Mouse (Mus musculus) lung, embryonic 16.5 days (tissue): ENCODE data around the gene Pof1b. TPM values are rescaled to one million over a fixed set of nuclear protein-coding genes. Genes with fewer than 3 reads are reported as not detected.
A peak's percentile ranks its signal among the peaks of the same experiment; 100 is the strongest.

Experiments used
- ATAC-seq: fragments of 200-750 bp; cut with Nextera tagmentation; 2 replicates; pipeline ENCODE4 v1.8.0; 2017; ENCODE audit warnings: low read depth, mild to moderate bottlenecking, moderate library complexity
- H3K27ac ChIP-seq: fragments of 300-500 bp; sonication (generic); 2 replicates; pipeline ENCODE4 v1.5.1; 2014; ENCODE audit warnings: mild to moderate bottlenecking, control low read depth, low read length
- H3K27me3 ChIP-seq: fragments of 300-500 bp; sonication (generic); 2 replicates; pipeline ENCODE4 v1.6.1; 2014; ENCODE audit warnings: low read depth, low read length, mixed read lengths; ENCODE audit not compliant: control insufficient read depth, insufficient read depth
- H3K36me3 ChIP-seq: fragments of 300-500 bp; sonication (generic); 2 replicates; pipeline ENCODE4 v1.6.1; 2014; ENCODE audit warnings: low read length; ENCODE audit not compliant: control insufficient read depth, insufficient read depth
- H3K4me1 ChIP-seq: fragments of 300-500 bp; sonication (generic); replicated peaks from 2 replicates; pipeline ENCODE4 v1.6.1; 2014; ENCODE audit warnings: low read length, mixed read lengths; ENCODE audit not compliant: control insufficient read depth, insufficient read depth
- H3K4me2 ChIP-seq: fragments of 300-500 bp; sonication (generic); 2 replicates; pipeline ENCODE4 v1.6.1; 2014; ENCODE audit warnings: low read depth, low read length, control low read depth
- H3K4me3 ChIP-seq: fragments of 300-500 bp; sonication (generic); 2 replicates; pipeline ENCODE4 v1.5.1; 2014; ENCODE audit warnings: mild to moderate bottlenecking, low read length, control low read depth
- H3K9ac ChIP-seq: fragments of 300-500 bp; sonication (generic); 2 replicates; pipeline ENCODE4 v1.6.1; 2014; ENCODE audit warnings: low read length, control low read depth
- H3K9me3 ChIP-seq: fragments of 300-500 bp; sonication (generic); 2 replicates; pipeline ENCODE4 v1.6.1; 2016; ENCODE audit warnings: low read length; ENCODE audit not compliant: control insufficient read depth
- WGBS: fragments of 180-500 bp; shearing (Covaris S2); extraction: QIAGEN DNeasy Blood & Tissue Kit; methylation state at CpG from one replicate; pipeline ENCODE4 v1.1.7; 2014; 5-methylcytosine and 5-hydroxymethylcytosine counted together
- polyA plus RNA-seq: library from polyadenylated mRNA; unstranded; fragments of >200 nt; fragmentation: Nextera tagmentation; extraction: Ambion mirVana; gene quantifications from 2 replicates; pipeline ENCODE4 v1.2.1, GENCODE M21; 2015

Pof1b gene
- 1.8 and 1.9 TPM in 2 replicates for polyA plus RNA-seq

- Histone ChIP-seq H3K4me3 (no peak within 1 kb of the TSS), H3K27me3 (no peaks in the 10 kb centered on the region), H3K9ac (no peak within 1 kb of the TSS), H3K4me1 (no peaks in the 10 kb centered on the region), H3K9me3 (no peaks in the 10 kb centered on the region), H3K36me3 (no peaks in the 10 kb centered on the region), H3K4me2 (no peak within 1 kb of the TSS), H3K27ac (no peak within 1 kb of the TSS)
- no peak for ATAC-seq
- WGBS: 71% methylated on average over 5 of the region's 5 CpGs
Measured at GRCm38 (mm10) chrX:112698508-112698907, at the start of gene Pof1b. Pof1b (minus strand) TSS chrX:112698651.

GRCm38 (mm10) chrX:112716587-112716986 is 18.1 kb upstream of the Pof1b start:
- Histone ChIP-seq H3K36me3 (no peaks in the 10 kb centered on the region), H3K4me3 (no peak overlapping the region), H3K9ac (no peak overlapping the region), H3K27ac (no peak overlapping the region), H3K9me3 (no peaks in the 10 kb centered on the region), H3K4me1 (no peaks in the 10 kb centered on the region), H3K27me3 (no peaks in the 10 kb centered on the region), H3K4me2 (no peak overlapping the region)
- no peak for ATAC-seq

GRCm38 (mm10) chrX:112694392-112694791 is 4.1 kb downstream of the Pof1b start:
- no peak overlapping the region for H3K4me3 ChIP-seq
- no peak for ATAC-seq
- no peak overlapping the region for H3K27ac ChIP-seq
- H3K36me3 ChIP-seq: no peaks in the 10 kb centered on the region
- H3K9me3 ChIP-seq: no peaks in the 10 kb centered on the region
- no peak overlapping the region for H3K4me2 ChIP-seq
- no peak overlapping the region for H3K9ac ChIP-seq
- WGBS: 45% methylated on average over 1 of the region's 1 CpGs
- no peaks in the 10 kb centered on the region for H3K4me1 ChIP-seq
- no peaks in the 10 kb centered on the region for H3K27me3 ChIP-seq

- Histone ChIP-seq H3K9me3 (no peaks in the 10 kb centered on the region), H3K4me3 (no peak overlapping the region), H3K9ac (no peak overlapping the region), H3K36me3 (no peaks in the 10 kb centered on the region), H3K27me3 (no peaks in the 10 kb centered on the region), H3K4me2 (no peak overlapping the region), H3K4me1 (no peaks in the 10 kb centered on the region), H3K27ac (no peak overlapping the region)
- 21% methylated on average over 5 of the region's 5 CpGs for whole genome bisulfite sequencing
- 0 out of 2 replicates have a peak, but pooled peaks have one; percentile 34 for ATAC-seq
Measured at GRCm38 (mm10) chrX:112680605-112681004, 17.8 kb downstream of the Pof1b start.

GRCm38 (mm10) chrX:112675525-112675924 is 22.9 kb downstream of the Pof1b start:
- no peak overlapping the region for H3K27ac ChIP-seq
- ATAC-seq: no peak
- H3K4me1 ChIP-seq: no peaks in the 10 kb centered on the region
- no peak overlapping the region for H3K9ac ChIP-seq
- WGBS: 23% methylated on average over 1 of the region's 1 CpGs
- no peaks in the 10 kb centered on the region for H3K27me3 ChIP-seq
- H3K4me2 ChIP-seq: no peak overlapping the region
- no peak overlapping the region for H3K4me3 ChIP-seq
- H3K36me3 ChIP-seq: no peaks in the 10 kb centered on the region
- no peaks in the 10 kb centered on the region for H3K9me3 ChIP-seq

GRCm38 (mm10) chrX:112601306-112602120 is 96.9 kb downstream of the Pof1b start:
- no peaks in the 10 kb centered on the region for H3K36me3 ChIP-seq
- peak overlapping the region; percentile 65 for H3K4me3 ChIP-seq
- H3K4me1 ChIP-seq: no peaks in the 10 kb centered on the region
- 22% methylated on average over 57 of the region's 81 CpGs for WGBS
- peak; percentile 64 for ATAC-seq
- peak overlapping the region; percentile 73 for H3K27ac ChIP-seq
- no peaks in the 10 kb centered on the region for H3K9me3 ChIP-seq
- H3K4me2 ChIP-seq: peak overlapping the region; percentile 62
- no peaks in the 10 kb centered on the region for H3K27me3 ChIP-seq
- peak overlapping the region; percentile 75 for H3K9ac ChIP-seq

GRCm38 (mm10) chrX:112600511-112601305 is 97.7 kb downstream of the Pof1b start, which contains the start of gene Zfp711:
Zfp711 (plus strand) TSS chrX:112600526.
- H3K4me3 ChIP-seq: peak within 1 kb of the TSS; percentile 65
- H3K36me3 ChIP-seq: no peaks in the 10 kb centered on the region
- H3K9ac ChIP-seq: peak within 1 kb of the TSS; percentile 75
- H3K4me1 ChIP-seq: no peaks in the 10 kb centered on the region
- peak; percentile 97 for ATAC-seq
- peak within 1 kb of the TSS; percentile 62 for H3K4me2 ChIP-seq
- peak within 1 kb of the TSS; percentile 73 for H3K27ac ChIP-seq
- 17% methylated on average over 67 of the region's 79 CpGs for WGBS
- H3K9me3 ChIP-seq: no peaks in the 10 kb centered on the region
- no peaks in the 10 kb centered on the region for H3K27me3 ChIP-seq
